Mouse (Mus musculus) ES-E14 (cell line): ENCODE measurements around the gene Atp6v1a. TPM values are rescaled to one million over a fixed set of nuclear protein-coding genes. Genes with fewer than 3 reads are reported as not detected.

Experiments used
- DNase-seq: peaks from one replicate; pipeline ENCODE4 v3.0.0-alpha.2; 2013; ENCODE audit warnings: low read depth, low spot score
- H3K27ac ChIP-seq: 2 replicates; pipeline ENCODE4 v1.5.1; 2012; ENCODE audit warnings: low read depth, mild to moderate bottlenecking, low read length, moderate library complexity, mixed read lengths; ENCODE audit not compliant: poor library complexity, insufficient read depth, severe bottlenecking
- H3K36me3 ChIP-seq: 2 replicates; pipeline ENCODE4 v1.6.1; 2012; ENCODE audit warnings: mild to moderate bottlenecking, low read length, moderate library complexity, mixed read lengths; ENCODE audit not compliant: control insufficient read depth, poor library complexity, insufficient read depth, severe bottlenecking
- H3K4me1 ChIP-seq, 2 experiments: fragments of 150-350 bp in 1 of 2; sonication (generic) in 1 of 2; 2 replicates each; pipeline ENCODE4 v1.6.1; 2012; ENCODE audit warnings: low read length in 2 of 2, mild to moderate bottlenecking in 1 of 2, mixed read lengths in 1 of 2; ENCODE audit not compliant: control insufficient read depth in 2 of 2, insufficient read depth in 2 of 2, poor library complexity in 1 of 2
- H3K4me3 ChIP-seq, 2 experiments: fragments of 150-350 bp in 1 of 2; sonication (generic) in 1 of 2; 2 replicates each; pipeline ENCODE4 v1.5.1; 2012; ENCODE audit warnings: low read length in 2 of 2, low read depth in 1 of 2, mild to moderate bottlenecking in 1 of 2, mixed read lengths in 1 of 2; ENCODE audit not compliant: insufficient read depth in 1 of 2, poor library complexity in 1 of 2, severe bottlenecking in 1 of 2
- H3K9ac ChIP-seq: 2 replicates; pipeline ENCODE4 v1.6.1; 2012; ENCODE audit warnings: low read depth, mild to moderate bottlenecking, low read length, mixed read lengths; ENCODE audit not compliant: poor library complexity, insufficient read depth, severe bottlenecking
- H3K9me3 ChIP-seq: fragments of 150-350 bp; sonication (generic); 2 replicates; pipeline ENCODE4 v1.6.1; 2012; ENCODE audit warnings: low read depth, mild to moderate bottlenecking, low read length; ENCODE audit not compliant: control insufficient read depth, insufficient read depth
- CHD2 ChIP-seq: IDR thresholded peaks from 2 replicates; pipeline ENCODE4 v1.6.1; 2014; ENCODE audit warnings: mild to moderate bottlenecking, low read depth, low read length, inconsistent platforms
- HCFC1 ChIP-seq: IDR thresholded peaks from 2 replicates; pipeline ENCODE4 v1.6.1; 2012; ENCODE audit warnings: low read length, inconsistent platforms, borderline replicate concordance; ENCODE audit not compliant: insufficient read depth
- MAFK ChIP-seq: IDR thresholded peaks from 2 replicates; pipeline ENCODE4 v1.6.1; 2014; ENCODE audit warnings: mild to moderate bottlenecking, low read depth, low read length, inconsistent platforms; ENCODE audit not compliant: insufficient read depth
- ZC3H11A ChIP-seq: IDR thresholded peaks from 2 replicates; pipeline ENCODE4 v1.6.1; 2012; ENCODE audit warnings: low read depth, mild to moderate bottlenecking, inconsistent platforms, low read length, borderline replicate concordance
- ZNF384 ChIP-seq: IDR thresholded peaks from 2 replicates; pipeline ENCODE4 v1.6.1; 2012; ENCODE audit warnings: low read depth, low read length, inconsistent platforms
- in situ Hi-C, 2 experiments: fragments of 600-800 bp; cut with MboI; formaldehyde crosslinking; loops; one replicate each; pipeline ENCODE4 v1.15.1; 2025; ENCODE audit warnings: low sequenced_read_pairs in 2 of 2, inconsistent platforms in 1 of 2; ENCODE audit not compliant: unreplicated experiment in 2 of 2
- total RNA-seq: library from RNA; depleted of rRNA; stranded (reverse); fragments of 300-350 nt; gene quantifications from 2 replicates; pipeline ENCODE4 v1.2.3, GENCODE M21; 2012

Atp6v1a gene
- total RNA-seq, 1 experiment, result 82.8 TPM

DNA sequence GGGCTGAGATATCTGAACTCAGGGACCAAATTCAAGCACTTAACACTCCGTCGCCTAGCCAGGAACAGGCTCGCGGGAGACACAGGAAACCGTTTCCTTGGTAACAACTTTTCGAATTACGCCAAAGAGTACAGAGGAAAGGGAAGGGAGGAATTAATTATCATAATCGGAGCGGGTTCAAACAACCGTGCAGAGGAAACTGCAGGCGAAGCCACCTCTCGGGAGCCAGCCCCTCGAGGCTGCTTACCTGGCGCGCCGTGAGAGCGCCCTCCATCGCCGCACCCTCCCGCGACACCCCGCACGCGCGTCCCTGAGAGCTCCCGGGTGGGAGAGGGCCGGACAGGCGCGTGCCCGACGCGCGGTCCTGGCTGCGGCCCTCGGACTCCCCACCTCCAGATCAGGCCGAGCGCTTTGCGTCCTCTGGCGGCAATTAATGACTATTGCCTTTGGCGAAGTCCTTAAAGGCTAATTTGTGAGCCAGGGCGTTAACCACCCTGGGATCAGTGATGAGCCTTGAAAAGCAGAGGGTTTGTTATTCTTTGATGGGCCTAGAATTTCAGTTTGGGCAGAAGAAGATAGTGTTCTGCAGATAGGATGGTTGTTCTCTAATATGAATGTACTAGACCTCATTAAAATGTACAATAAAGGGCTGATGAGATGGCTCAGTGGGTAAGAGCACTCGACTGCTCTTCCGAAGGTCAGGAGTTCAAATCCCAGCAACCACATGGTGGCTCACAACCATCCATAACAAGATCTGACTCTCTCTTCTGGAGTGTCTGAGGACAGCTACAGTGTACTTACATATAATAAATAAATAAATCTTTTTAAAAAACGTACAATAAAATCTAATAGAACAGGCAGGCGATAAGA, 76.2 kb downstream of the Atp6v1a start, which contains the start of gene Gramd1c:
Gene Gramd1c (minus strand): TSS at position 321 of the 870 bp plus-strand sequence.
- Histone ChIP-seq H3K27ac (no peak within 1 kb of the TSS), H3K4me1 (no peaks in the 10 kb centered on the region; a peak in 1 of 4 replicates), H3K4me3 (peak within 1 kb of the TSS; percentile 58 to 62), H3K36me3 (no peaks in the 10 kb centered on the region), H3K9ac (no peak within 1 kb of the TSS; the same call in 1 of the 2 replicates), H3K9me3 (no peaks in the 10 kb centered on the region)
- DNase-seq, result peak; percentile 64
- TF ChIP-seq ZNF384 (no peak), ZC3H11A (no peak), HCFC1 (no peak), CHD2 (no peak), MAFK (no peak)
- in situ Hi-C loops, result no loop called here

DNA sequence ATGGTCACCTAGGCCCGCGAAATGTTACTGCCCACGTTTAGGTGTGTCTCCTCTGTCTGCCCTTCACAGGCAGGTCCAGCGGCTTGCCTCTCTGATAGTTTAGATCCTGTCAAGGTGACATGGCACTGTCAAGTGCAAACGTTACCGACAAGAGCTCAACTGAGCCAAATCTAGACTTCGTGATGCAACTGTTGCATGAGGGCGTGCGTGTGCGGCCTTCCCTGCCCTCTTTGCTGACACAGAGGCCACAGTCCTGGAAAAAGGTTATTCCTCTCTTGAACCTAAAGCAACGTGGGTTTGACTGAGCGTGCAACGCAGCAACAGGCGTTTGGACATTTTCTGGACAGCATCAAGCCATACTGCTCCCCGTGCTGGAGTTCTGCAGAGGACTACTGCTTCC, 78.2 kb downstream of the Atp6v1a start:
- Histone ChIP-seq H3K36me3 (no peaks in the 10 kb centered on the region), H3K4me3 (no peak overlapping the region), H3K27ac (no peak overlapping the region), H3K9ac (no peak overlapping the region), H3K9me3 (no peaks in the 10 kb centered on the region), H3K4me1 (peaks cover 0 to under 1% of the 10 kb centered on the region in 2 experiments; a peak in 2 of 4 replicates)
- DNase-seq, result no peak
- in situ Hi-C loops, result no loop called here
- TF ChIP-seq ZNF384, result no peak
- no peak for TF ChIP-seq HCFC1
- TF ChIP-seq ZC3H11A, result no peak
- TF ChIP-seq CHD2, result no peak
- TF ChIP-seq MAFK, result no peak

DNA sequence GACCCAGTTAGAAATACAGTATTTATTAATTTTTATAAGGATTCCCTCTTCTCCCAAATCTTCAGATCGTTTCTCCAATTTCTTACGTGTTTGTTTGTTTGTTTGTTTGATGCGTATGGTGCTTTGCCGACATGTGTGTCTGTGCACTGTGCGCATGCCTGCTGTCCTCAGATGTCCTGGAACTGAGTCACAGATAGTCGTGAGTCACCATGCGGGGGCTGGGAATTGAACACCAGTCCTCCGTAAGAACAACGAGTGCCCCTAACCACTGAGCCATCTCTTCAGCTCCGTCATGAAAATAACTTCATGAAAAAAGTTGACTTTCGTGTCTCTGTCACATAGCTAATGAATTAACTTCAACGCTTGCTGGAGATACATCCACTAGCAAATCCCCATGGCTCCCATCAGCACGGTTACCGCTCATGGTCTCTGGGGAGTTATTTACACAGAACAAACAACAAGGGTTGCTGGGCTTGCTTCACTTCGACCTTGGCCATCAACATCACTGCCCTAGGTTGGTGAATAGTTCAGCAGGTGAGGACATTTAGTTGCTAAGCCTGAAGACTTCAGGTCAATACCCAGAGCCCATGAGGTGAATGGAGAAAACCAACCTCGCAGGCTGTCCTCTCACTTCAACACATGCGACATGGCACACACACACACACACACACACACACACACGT, 78.8 kb downstream of the Atp6v1a start:
- H3K9me3 ChIP-seq, result no peaks in the 10 kb centered on the region
- TF ChIP-seq ZC3H11A (no peak), HCFC1 (no peak), CHD2 (no peak), ZNF384 (no peak), MAFK (no peak)

DNA sequence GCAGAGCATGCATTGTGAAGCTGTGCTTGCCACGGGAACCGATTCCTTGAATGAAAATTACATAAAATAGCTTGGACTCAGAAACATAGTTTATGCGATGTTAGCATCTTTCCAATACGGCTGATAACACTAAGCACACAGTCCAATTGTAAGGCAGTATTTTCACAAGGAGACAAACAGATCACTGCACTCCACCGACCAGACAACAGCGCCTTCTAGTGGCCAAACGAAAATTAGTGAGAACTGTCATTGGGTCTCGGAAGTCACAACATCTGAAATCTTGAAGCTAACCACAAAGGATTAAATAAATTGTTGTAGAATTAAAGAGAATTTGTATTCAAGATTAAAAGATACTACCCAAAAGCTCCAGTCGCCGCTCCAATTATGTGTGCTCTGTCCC, 80.8 kb downstream of the Atp6v1a start:
- H3K9me3 ChIP-seq, result no peaks in the 10 kb centered on the region
- H3K9ac ChIP-seq, result no peak overlapping the region
- no peaks in the 10 kb centered on the region for H3K36me3 ChIP-seq
- H3K27ac ChIP-seq, result no peak overlapping the region
- in situ Hi-C loops, result no loop called here
- H3K4me1 ChIP-seq, result peaks cover 0 to 2% of the 10 kb centered on the region in 2 experiments; a peak in 2 of 4 replicates
- peak; percentile 54 for DNase-seq
- TF ChIP-seq ZNF384, result no peak
- TF ChIP-seq CHD2, result no peak
- no peak for TF ChIP-seq MAFK
- no peak for TF ChIP-seq HCFC1
- TF ChIP-seq ZC3H11A, result no peak; the same call in 1 of the 2 replicates
- H3K4me3 ChIP-seq, result no peak overlapping the region

More for the DNA sequence above, 78.8 kb downstream of the Atp6v1a start:
- H3K4me1 ChIP-seq, result peaks cover 0 to 2% of the 10 kb centered on the region in 2 experiments; a peak in 2 of 4 replicates
- no peak overlapping the region for H3K4me3 ChIP-seq
- no peak overlapping the region for H3K27ac ChIP-seq
- DNase-seq, result no peak
- H3K36me3 ChIP-seq, result no peaks in the 10 kb centered on the region
- no peak overlapping the region for H3K9ac ChIP-seq
- in situ Hi-C loops, result no loop called here
